ENCODE assay signal across 10 mouse cellular contexts in the genomic region with DNA sequence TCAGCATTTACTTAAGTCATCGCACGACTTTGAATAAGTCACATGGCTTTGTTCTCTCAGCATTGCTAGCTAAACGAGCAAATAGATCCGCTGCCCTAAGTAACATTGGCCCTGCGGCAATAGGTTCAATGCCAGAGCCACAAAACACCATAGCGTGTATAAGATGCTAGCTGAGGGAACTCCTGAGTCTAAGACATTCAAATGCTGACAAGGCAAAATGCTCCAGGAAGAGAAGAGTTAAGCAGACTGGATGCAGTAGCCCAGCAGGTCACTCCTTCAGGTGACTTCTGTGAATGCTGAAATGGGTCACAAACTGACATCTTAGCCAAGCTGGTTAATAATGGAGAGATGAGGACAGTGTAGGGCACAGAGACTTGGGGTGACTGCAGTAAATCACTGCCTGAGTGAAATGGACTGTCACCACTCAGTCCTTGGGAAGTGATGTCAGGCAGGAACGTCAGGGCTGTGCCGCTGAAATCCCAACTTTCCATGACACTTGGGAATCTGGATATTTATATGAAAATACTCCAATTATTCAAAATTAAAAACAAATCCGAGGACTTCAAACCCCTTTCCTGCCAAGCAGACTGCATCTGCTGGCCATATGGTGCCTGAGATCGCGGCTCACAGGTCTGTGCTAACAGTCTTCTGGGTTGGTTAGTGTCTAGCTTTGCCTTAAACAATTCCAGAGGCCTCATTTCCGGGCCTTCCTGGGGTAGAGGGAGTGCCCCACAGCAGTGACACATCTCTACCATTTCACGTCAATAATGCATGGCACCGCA.
DNase-seq lines count a peak whose midpoint lies in the region; ATAC-seq and TF ChIP-seq lines count a peak whose summit lies in the region.
"Had no signal": no experiment of that assay in that cellular context is flagged by ENCODE, and none has a peak within 500 bp of the region (broad histone marks: within the 10 kb centered on the region; RNA-seq: fewer than 3 reads in every experiment).

No protein-coding gene starts in this region.

- ATAC-seq in forebrain, embryonic 15.5 days (replicated peaks), result peak; percentile 73

- no peak for DNase-seq in left cerebral cortex, adult 2 months (ENCODE audit: extremely low spot score in 1 of 2, low spot score in 2 of 2)
- no peak for DNase-seq in left cerebral cortex, adult 18-20 months (ENCODE audit: low spot score in 2 of 2)
- peak; percentile 54 to 58 for DNase-seq in cerebellum, postnatal 25 days
- peak; percentile 59 for DNase-seq in mesoderm, embryonic 11.5 days (ENCODE audit: low read depth, low spot score)
- no peak for DNase-seq in left cerebral cortex, postnatal 36 days (ENCODE audit: low spot score in 2 of 2)
- DNase-seq in yolk sac, embryonic 10.5 days (ENCODE audit: low spot score), result no peak
- no peak for DNase-seq in right cerebral cortex, postnatal 10 days (ENCODE audit: low spot score in 2 of 2)
- DNase-seq: kidney, postnatal 25 days; thymus, adult 18-20 months had no signal

- H3K4me1 ChIP-seq in forebrain, embryonic 15.5 days, result peaks cover 46% of the 10 kb centered on the region

- H3K27ac ChIP-seq in left cerebral cortex, adult 2 months, result peak overlapping the region; percentile 86; the same call in 1 of the 2 replicates
- peak overlapping the region; percentile 98 for H3K27ac ChIP-seq in forebrain, embryonic 15.5 days (replicated peaks)

- 50% methylated on average over 14 of the region's 14 CpGs for WGBS in forebrain, embryonic 15.5 days

- intact Hi-C loops in left cerebral cortex, adult 2 months (cut with DNase I), result no loop called here
- intact Hi-C loops in left cerebral cortex, postnatal 36 days (cut with DNase I), result loop anchor here (5.0 kb wide), 1 partner anchor 34 kb away; no protein-coding TSS in a partner anchor

- H3K9me3 ChIP-seq in forebrain, embryonic 15.5 days, result no peaks in the 10 kb centered on the region

- TF ChIP-seq CTCF in left cerebral cortex, adult 2 months (IDR thresholded peaks at IDR 0.05), result no peak

- no peak overlapping the region for H3K4me2 ChIP-seq in forebrain, embryonic 15.5 days (replicated peaks)

- H3K27me3 ChIP-seq in forebrain, embryonic 15.5 days, result no peaks in the 10 kb centered on the region

- no peak overlapping the region for H3K4me3 ChIP-seq in left cerebral cortex, adult 2 months
- no peak overlapping the region for H3K4me3 ChIP-seq in forebrain, embryonic 15.5 days

- H3K9ac ChIP-seq in forebrain, embryonic 15.5 days (replicated peaks), result no peak overlapping the region

- no peaks in the 10 kb centered on the region for H3K36me3 ChIP-seq in forebrain, embryonic 15.5 days

Comparison
In these comparisons a context has a peak if more than half of its experiments do, and no peak if none do; other contexts are left out.
1. DNase-seq: peak in cerebellum, postnatal 25 days (2 of 2) and mesoderm, embryonic 11.5 days (single experiment); none in left cerebral cortex, adult 2 months (0 of 2), left cerebral cortex, adult 18-20 months (0 of 2), left cerebral cortex, postnatal 36 days (0 of 2), yolk sac, embryonic 10.5 days (single experiment) and right cerebral cortex, postnatal 10 days (0 of 2).